18 mouse cellular contexts compared by ENCODE assay signal in genomic region chr5:96969032-96969431, GRCm38 (mm10). TPM values are rescaled to one million over a fixed set of nuclear protein-coding genes. Genes with fewer than 3 reads are reported as not detected.
DNase-seq lines count a peak whose midpoint lies in the region; ATAC-seq and TF ChIP-seq lines count a peak whose summit lies in the region.
"Had no signal": no experiment of that assay in that cellular context is flagged by ENCODE, and none has a peak within 500 bp of the region (broad histone marks: within the 10 kb centered on the region; RNA-seq: fewer than 3 reads in every experiment).

No protein-coding gene starts in this region.

- no peak overlapping the region for H3K9ac ChIP-seq in intestine, embryonic 15.5 days
- no peak overlapping the region for H3K9ac ChIP-seq in intestine, postnatal 0 days (ENCODE audit: low read depth, low read length)
- H3K9ac ChIP-seq in CH12.LX (ENCODE audit: insufficient read depth, low read depth): peak overlapping the region; percentile 46
- H3K9ac ChIP-seq in limb, embryonic 11.5 days (ENCODE audit: low read length): no peak overlapping the region
- H3K9ac ChIP-seq: forebrain, embryonic 15.5 days; heart, embryonic 13.5 days; hindbrain, embryonic 15.5 days; liver, embryonic 15.5 days; neural tube, embryonic 12.5 days had no signal

- H3K4me1 ChIP-seq in intestine, embryonic 15.5 days (replicated peaks): 0 out of 2 replicates have a peak, but pooled peaks cover 10% of the 10 kb centered on the region
- H3K4me1 ChIP-seq in intestine, postnatal 0 days (replicated peaks; ENCODE audit: control insufficient read depth, insufficient read depth, low read length): no peaks in the 10 kb centered on the region
- peaks cover 13 to 52% of the 10 kb centered on the region in 2 experiments for H3K4me1 ChIP-seq in CH12.LX (ENCODE audit: control insufficient read depth in 1 of 2, insufficient read depth in 2 of 2)
- peaks cover 19% of the 10 kb centered on the region for H3K4me1 ChIP-seq in limb, embryonic 11.5 days (ENCODE audit: control insufficient read depth, insufficient read depth, low read length)
- H3K4me1 ChIP-seq: neural tube, embryonic 12.5 days had no signal

- H3K4me2 ChIP-seq in intestine, embryonic 15.5 days (replicated peaks): 0 out of 2 replicates have a peak overlapping the region, but pooled peaks have one; percentile 3
- no peak overlapping the region; the same call in 1 of the 2 replicates for H3K4me2 ChIP-seq in intestine, postnatal 0 days (replicated peaks; ENCODE audit: low read depth)
- peak overlapping the region; percentile 55 for H3K4me2 ChIP-seq in CH12.LX (ENCODE audit: insufficient read depth, low read depth, poor library complexity, severe bottlenecking)
- H3K4me2 ChIP-seq in limb, embryonic 11.5 days (ENCODE audit: low read depth, severe bottlenecking): no peak overlapping the region
- H3K4me2 ChIP-seq: forebrain, embryonic 15.5 days; heart, embryonic 13.5 days; hindbrain, embryonic 15.5 days; liver, embryonic 15.5 days; neural tube, embryonic 12.5 days had no signal

- no peaks in the 10 kb centered on the region for H3K27me3 ChIP-seq in intestine, embryonic 15.5 days (replicated peaks)
- H3K27me3 ChIP-seq in intestine, postnatal 0 days (replicated peaks; ENCODE audit: control insufficient read depth, insufficient read depth, low read length): no peaks in the 10 kb centered on the region
- no peaks in the 10 kb centered on the region for H3K27me3 ChIP-seq in CH12.LX (replicated peaks)
- H3K27me3 ChIP-seq in limb, embryonic 11.5 days (ENCODE audit: control insufficient read depth, insufficient read depth, low read length): no peaks in the 10 kb centered on the region
- H3K27me3 ChIP-seq: forebrain, embryonic 15.5 days; heart, embryonic 13.5 days; hindbrain, embryonic 15.5 days; neural tube, embryonic 12.5 days had no signal

- no peaks in the 10 kb centered on the region for H3K79me2 ChIP-seq in CH12.LX (replicated peaks; ENCODE audit: control insufficient read depth, extremely low read depth, insufficient read depth, poor library complexity, severe bottlenecking)

- in situ Hi-C loops in CH12.LX (cut with MboI; ENCODE audit: low pct_ligation_motif_present, low pct_unique_long_range_greater_than_20kb, low sequenced_read_pairs): no loop called here

- peak; percentile 62 for DNase-seq in A20 (ENCODE audit: low read depth, low spot score)
- no peak for DNase-seq in CH12.LX (ENCODE audit: extremely low read depth)
- no peak for DNase-seq in limb, embryonic 11.5 days (ENCODE audit: low spot score)
- no peak for DNase-seq in layer of hippocampus, adult 2 months (ENCODE audit: low spot score in 2 of 2)
- DNase-seq: cerebellum, adult 9-10 months; gastrocnemius, postnatal 25 days; lung, postnatal 10 days; right cerebral cortex, postnatal 4 days had no signal

- H3K4me3 ChIP-seq in intestine, embryonic 15.5 days (replicated peaks): no peak overlapping the region
- no peak overlapping the region for H3K4me3 ChIP-seq in intestine, postnatal 0 days (ENCODE audit: low read depth, low read length)
- H3K4me3 ChIP-seq in CH12.LX (replicated peaks in 1 of 3; ENCODE audit: low read depth in 2 of 3, low read length in 2 of 3, poor library complexity in 1 of 3): peak overlapping the region in 1 of 3 experiments; percentile 43
- no peak overlapping the region for H3K4me3 ChIP-seq in limb, embryonic 11.5 days (ENCODE audit: low read depth, low read length)
- no peak overlapping the region for H3K4me3 ChIP-seq in layer of hippocampus, adult 2 months
- H3K4me3 ChIP-seq: forebrain, embryonic 15.5 days; heart, embryonic 13.5 days; hindbrain, embryonic 15.5 days; liver, embryonic 15.5 days; neural tube, embryonic 12.5 days had no signal

- TF ChIP-seq RAD21 in CH12.LX (IDR thresholded peaks at IDR 0.05; ENCODE audit: low read depth, low read length): no peak

- TF ChIP-seq CTCF in intestine, postnatal 0 days (IDR thresholded peaks at IDR 0.05; ENCODE audit: low read depth): no peak
- no peak for TF ChIP-seq CTCF in CH12.LX (conservative IDR thresholded peaks at IDR 0.05 in 1 of 2, IDR thresholded peaks at IDR 0.05 in 1 of 2; ENCODE audit: low read depth in 2 of 2, low read length in 2 of 2)
- TF ChIP-seq CTCF in layer of hippocampus, adult 2 months (conservative IDR thresholded peaks at IDR 0.05): no peak

- dilution Hi-C loops in CH12.LX (cut with MboI; ENCODE audit: extremely low pct_ligation_motif_present, extremely low pct_unique_long_range_greater_than_20kb, low sequenced_read_pairs): no loop called here

- 72% methylated on average over 3 of the region's 3 CpGs for WGBS in intestine, embryonic 15.5 days
- 69% methylated on average over 3 of the region's 3 CpGs for WGBS in intestine, postnatal 0 days
- 19% methylated on average over 3 of the region's 3 CpGs for WGBS in limb, embryonic 11.5 days

- no peak for TF ChIP-seq POLR2A in CH12.LX (IDR thresholded peaks at IDR 0.05; ENCODE audit: low read depth, low read length)

- TF ChIP-seq EP300 in CH12.LX (IDR thresholded peaks at IDR 0.05; ENCODE audit: low read length): no peak

- no peak for ATAC-seq in intestine, embryonic 15.5 days
- ATAC-seq in intestine, postnatal 0 days: no peak
- ATAC-seq in limb, embryonic 11.5 days (ENCODE audit: insufficient number of reproducible peaks, low FRiP score, low TSS enrichment, low read depth): no peak
- no peak for ATAC-seq in CD4-positive, CD25-positive, alpha-beta regulatory T cell, adult 4 months
- ATAC-seq: forebrain, embryonic 15.5 days had no signal

- no peaks in the 10 kb centered on the region for H3K36me3 ChIP-seq in intestine, embryonic 15.5 days
- no peaks in the 10 kb centered on the region for H3K36me3 ChIP-seq in intestine, postnatal 0 days (ENCODE audit: control insufficient read depth, insufficient read depth)
- H3K36me3 ChIP-seq in CH12.LX (replicated peaks in 1 of 2; ENCODE audit: control insufficient read depth in 1 of 2, insufficient read depth in 1 of 2, low read length in 1 of 2): no peaks in the 10 kb centered on the region
- no peaks in the 10 kb centered on the region for H3K36me3 ChIP-seq in limb, embryonic 11.5 days (ENCODE audit: control insufficient read depth, insufficient read depth, low read length)
- H3K36me3 ChIP-seq: forebrain, embryonic 15.5 days; heart, embryonic 13.5 days; hindbrain, embryonic 15.5 days; liver, embryonic 15.5 days; neural tube, embryonic 12.5 days had no signal

- H3K27ac ChIP-seq in intestine, embryonic 15.5 days: no peak overlapping the region
- no peak overlapping the region for H3K27ac ChIP-seq in intestine, postnatal 0 days (ENCODE audit: low read depth, low read length)
- peak overlapping the region; percentile 88 for H3K27ac ChIP-seq in CH12.LX (ENCODE audit: insufficient read depth, low read depth)
- peak overlapping the region; percentile 65 for H3K27ac ChIP-seq in limb, embryonic 11.5 days (replicated peaks; ENCODE audit: low read depth, low read length)
- no peak overlapping the region for H3K27ac ChIP-seq in layer of hippocampus, adult 2 months
- H3K27ac ChIP-seq: forebrain, embryonic 15.5 days; heart, embryonic 13.5 days; hindbrain, embryonic 15.5 days; kidney, postnatal 0 days; liver, embryonic 15.5 days; neural tube, embryonic 12.5 days; stomach, postnatal 0 days had no signal

- H3K9me3 ChIP-seq in intestine, embryonic 15.5 days: no peaks in the 10 kb centered on the region
- H3K9me3 ChIP-seq in intestine, postnatal 0 days (ENCODE audit: control insufficient read depth): no peaks in the 10 kb centered on the region
- H3K9me3 ChIP-seq in CH12.LX (replicated peaks; ENCODE audit: low read length): no peaks in the 10 kb centered on the region
- no peaks in the 10 kb centered on the region for H3K9me3 ChIP-seq in limb, embryonic 11.5 days (ENCODE audit: control insufficient read depth, low read length)
- H3K9me3 ChIP-seq: forebrain, embryonic 15.5 days; heart, embryonic 13.5 days; hindbrain, embryonic 15.5 days; liver, embryonic 15.5 days; neural tube, embryonic 12.5 days had no signal

TF ChIP-seq in CH12.LX, 34 proteins besides CTCF, POLR2A, EP300 and RAD21:
- TF ChIP-seq SMC3 (IDR thresholded peaks at IDR 0.05; ENCODE audit: low read depth, low read length): no peak
- no peak for TF ChIP-seq PAX5 (IDR thresholded peaks at IDR 0.05; ENCODE audit: low read length)
- no peak for TF ChIP-seq MXI1 (IDR thresholded peaks at IDR 0.05; ENCODE audit: low read depth, low read length)
- no peak for TF ChIP-seq KAT2A (IDR thresholded peaks at IDR 0.05; ENCODE audit: insufficient replicate concordance, low read length)
- no peak for TF ChIP-seq USF1 (IDR thresholded peaks at IDR 0.05; ENCODE audit: low read depth, low read length)
- no peak for TF ChIP-seq IRF4 (IDR thresholded peaks at IDR 0.05; ENCODE audit: low read depth, low read length)
- TF ChIP-seq RCOR1 (conservative IDR thresholded peaks at IDR 0.05; ENCODE audit: low read depth, low read length): no peak

RNA-seq across cellular contexts. Expression of gene Bmp2k, which starts 28.5 kb away (rescaled TPM):
- polyA plus RNA-seq in intestine, embryonic 15.5 days (2015; fragmentation: Nextera tagmentation; extraction: Ambion mirVana): 19.2 and 20.3 TPM in 2 replicates
- polyA plus RNA-seq in intestine, postnatal 0 days (2015; fragmentation: Nextera tagmentation; extraction: Ambion mirVana): 21.2 and 23.8 TPM in 2 replicates
- total RNA-seq in CH12.LX (2012; rRNA removed): 8.9 and 9.7 TPM in 2 replicates
- 9.1 and 9.6 TPM in 2 replicates for total RNA-seq in CH12.LX (2014; rRNA removed)
- polyA plus RNA-seq in CH12.LX (2012; ENCODE audit: insufficient read length, low read depth): 7.5 and 7.9 TPM in 2 replicates
- 7.8 and 8.2 TPM in 2 replicates for polyA plus RNA-seq in limb, embryonic 11.5 days (2014; fragmentation: Nextera tagmentation; extraction: Ambion mirVana)
- 10 to 100 TPM; 12.3 to 13.2 TPM for total RNA-seq in layer of hippocampus, adult 2 months (2021)
- 10 to 100 TPM; 17.8 to 25.5 TPM for polyA plus RNA-seq in CD4-positive, CD25-positive, alpha-beta regulatory T cell, adult 4 months (2017; shearing (Covaris generic))

Comparison
In these comparisons a context has a peak if more than half of its experiments do, and no peak if none do; other contexts are left out.
1. H3K4me2 ChIP-seq: peak in intestine, embryonic 15.5 days (single experiment) and CH12.LX (single experiment); none in intestine, postnatal 0 days (single experiment) and limb, embryonic 11.5 days (single experiment).
2. H3K27ac ChIP-seq: peak in CH12.LX (single experiment) and limb, embryonic 11.5 days (single experiment); none in intestine, embryonic 15.5 days (single experiment), intestine, postnatal 0 days (single experiment) and layer of hippocampus, adult 2 months (single experiment).